Comparison of ENCODE assay signal across 11 mouse cellular contexts in the genomic region with DNA sequence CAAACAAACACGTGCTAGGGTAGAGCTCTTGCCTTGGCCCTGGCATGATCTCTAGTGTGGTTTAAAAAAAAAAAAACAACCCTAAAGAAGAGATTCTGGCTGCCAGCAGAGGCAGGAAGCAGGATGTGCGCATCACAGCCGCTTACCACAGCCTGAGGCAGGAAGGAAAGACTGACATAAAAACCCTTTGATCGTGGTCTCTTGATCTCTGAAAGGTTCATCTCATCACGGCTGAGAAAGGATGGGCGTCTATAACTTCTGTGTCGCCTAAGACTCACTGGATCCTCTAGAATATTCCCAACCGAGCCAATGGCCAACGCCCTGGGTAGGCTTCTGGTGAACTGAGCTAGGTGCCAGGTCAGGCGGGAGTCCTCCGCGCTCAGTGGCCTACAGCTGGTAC. TPM values are rescaled to one million over a fixed set of nuclear protein-coding genes. Genes with fewer than 3 reads are reported as not detected.
DNase-seq lines count a peak whose midpoint lies in the region; ATAC-seq and TF ChIP-seq lines count a peak whose summit lies in the region.
"Had no signal": no experiment of that assay in that cellular context is flagged by ENCODE, and none has a peak within 500 bp of the region (broad histone marks: within the 10 kb centered on the region; RNA-seq: fewer than 3 reads in every experiment).

No protein-coding gene starts in this region.

- no peak overlapping the region for H3K9ac ChIP-seq in heart, embryonic 12.5 days
- H3K9ac ChIP-seq in lung, postnatal 0 days (replicated peaks; ENCODE audit: low read depth) = no peak overlapping the region
- no peak overlapping the region for H3K9ac ChIP-seq in midbrain, embryonic 14.5 days (replicated peaks; ENCODE audit: low read length)
- H3K9ac ChIP-seq in forebrain, embryonic 14.5 days (ENCODE audit: low read length) = no peak overlapping the region
- H3K9ac ChIP-seq: hindbrain, embryonic 14.5 days; midbrain, embryonic 15.5 days had no signal

- no peaks in the 10 kb centered on the region for H3K9me3 ChIP-seq in heart, embryonic 12.5 days (replicated peaks)
- H3K9me3 ChIP-seq in lung, postnatal 0 days (ENCODE audit: low read length) = no peaks in the 10 kb centered on the region
- H3K9me3 ChIP-seq in midbrain, embryonic 14.5 days (ENCODE audit: control insufficient read depth, low read length) = no peaks in the 10 kb centered on the region
- no peaks in the 10 kb centered on the region for H3K9me3 ChIP-seq in forebrain, embryonic 14.5 days (replicated peaks; ENCODE audit: control insufficient read depth, low read length)
- H3K9me3 ChIP-seq: midbrain, embryonic 15.5 days had no signal

- no peak for TF ChIP-seq CTCF in lung, postnatal 0 days (IDR thresholded peaks at IDR 0.05)

- 72% methylated on average over 12 of the region's 12 CpGs for WGBS in heart, embryonic 12.5 days
- whole genome bisulfite sequencing in lung, postnatal 0 days = 63% methylated on average over 12 of the region's 12 CpGs
- 87% methylated on average over 12 of the region's 12 CpGs for WGBS in midbrain, embryonic 14.5 days
- 90% methylated on average over 12 of the region's 12 CpGs for WGBS in forebrain, embryonic 14.5 days

- H3K4me3 ChIP-seq in heart, embryonic 12.5 days = no peak overlapping the region
- H3K4me3 ChIP-seq in lung, postnatal 0 days (ENCODE audit: low read depth, low read length) = no peak overlapping the region
- H3K4me3 ChIP-seq in midbrain, embryonic 14.5 days (replicated peaks; ENCODE audit: low read depth, low read length) = no peak overlapping the region
- no peak overlapping the region for H3K4me3 ChIP-seq in forebrain, embryonic 14.5 days (ENCODE audit: low read depth, low read length)
- H3K4me3 ChIP-seq: midbrain, embryonic 15.5 days had no signal

- ATAC-seq in heart, embryonic 12.5 days (ENCODE audit: insufficient number of reproducible peaks, low FRiP score) = no peak
- ATAC-seq in lung, postnatal 0 days = peak; percentile 67
- no peak for ATAC-seq in midbrain, embryonic 14.5 days (ENCODE audit: low FRiP score, low TSS enrichment)
- ATAC-seq in forebrain, embryonic 14.5 days = no peak
- ATAC-seq: midbrain, embryonic 15.5 days had no signal

- no peak overlapping the region for H3K4me2 ChIP-seq in heart, embryonic 12.5 days
- H3K4me2 ChIP-seq in lung, postnatal 0 days (replicated peaks; ENCODE audit: low read depth, low read length) = no peak overlapping the region
- no peak overlapping the region for H3K4me2 ChIP-seq in midbrain, embryonic 14.5 days (ENCODE audit: low read length)
- no peak overlapping the region for H3K4me2 ChIP-seq in forebrain, embryonic 14.5 days (ENCODE audit: low read length)
- H3K4me2 ChIP-seq: hindbrain, embryonic 14.5 days; midbrain, embryonic 15.5 days had no signal

- H3K36me3 ChIP-seq in heart, embryonic 12.5 days = no peaks in the 10 kb centered on the region
- H3K36me3 ChIP-seq in lung, postnatal 0 days (ENCODE audit: insufficient read depth, low read length) = no peaks in the 10 kb centered on the region
- no peaks in the 10 kb centered on the region for H3K36me3 ChIP-seq in midbrain, embryonic 14.5 days (ENCODE audit: control insufficient read depth, insufficient read depth, low read length)
- no peaks in the 10 kb centered on the region for H3K36me3 ChIP-seq in forebrain, embryonic 14.5 days (ENCODE audit: control insufficient read depth, insufficient read depth, low read length)
- H3K36me3 ChIP-seq: midbrain, embryonic 15.5 days had no signal

- DNase-seq in heart, adult 11 months = peak; percentile 86
- peak; percentile 71 to 76 for DNase-seq in CD8-positive naive resting alpha-beta T cell, adult 2 months (ENCODE audit: low read depth in 2 of 2, low spot score in 2 of 2)
- peak; percentile 65 for DNase-seq in lung, postnatal 0 days (ENCODE audit: low spot score)
- DNase-seq in spleen, postnatal 14 days (ENCODE audit: low spot score in 2 of 2) = peak; percentile 18 to 19
- no peak for DNase-seq in cerebellum, postnatal 25 days
- no peak for DNase-seq in midbrain, embryonic 14.5 days
- no peak for DNase-seq in forebrain, embryonic 14.5 days (ENCODE audit: low spot score)
- DNase-seq: cerebellum, postnatal 36 days had no signal

- TF ChIP-seq EP300 in lung, postnatal 0 days (IDR thresholded peaks at IDR 0.05) = no peak

- H3K27me3 ChIP-seq in heart, embryonic 12.5 days (replicated peaks) = no peaks in the 10 kb centered on the region
- no peaks in the 10 kb centered on the region for H3K27me3 ChIP-seq in lung, postnatal 0 days (replicated peaks; ENCODE audit: insufficient read depth, low read length)
- H3K27me3 ChIP-seq in midbrain, embryonic 14.5 days (ENCODE audit: control insufficient read depth, insufficient read depth, low read length) = no peaks in the 10 kb centered on the region
- no peaks in the 10 kb centered on the region for H3K27me3 ChIP-seq in forebrain, embryonic 14.5 days (replicated peaks; ENCODE audit: control insufficient read depth, insufficient read depth, low read length)
- H3K27me3 ChIP-seq: midbrain, embryonic 15.5 days had no signal

- H3K27ac ChIP-seq in heart, embryonic 12.5 days (ENCODE audit: poor library complexity, severe bottlenecking) = no peak overlapping the region
- H3K27ac ChIP-seq in lung, postnatal 0 days (ENCODE audit: low read length) = no peak overlapping the region
- no peak overlapping the region for H3K27ac ChIP-seq in midbrain, embryonic 14.5 days (replicated peaks; ENCODE audit: low read depth, low read length)
- no peak overlapping the region for H3K27ac ChIP-seq in forebrain, embryonic 14.5 days (ENCODE audit: low read depth, low read length)
- H3K27ac ChIP-seq: hindbrain, embryonic 14.5 days; midbrain, embryonic 15.5 days had no signal

- H3K4me1 ChIP-seq in heart, embryonic 12.5 days (replicated peaks) = peaks cover 19% of the 10 kb centered on the region
- no peaks in the 10 kb centered on the region for H3K4me1 ChIP-seq in lung, postnatal 0 days (ENCODE audit: insufficient read depth, low read depth, low read length)
- no peaks in the 10 kb centered on the region for H3K4me1 ChIP-seq in midbrain, embryonic 14.5 days (ENCODE audit: control insufficient read depth, insufficient read depth, low read length)
- no peaks in the 10 kb centered on the region; the same call in 1 of the 2 replicates for H3K4me1 ChIP-seq in forebrain, embryonic 14.5 days (ENCODE audit: control insufficient read depth, insufficient read depth, low read length)
- H3K4me1 ChIP-seq: midbrain, embryonic 15.5 days had no signal

RNA-seq across cellular contexts. Expression of a gene that starts 25.1 kb away (rescaled TPM):
- polyA plus RNA-seq in heart, embryonic 12.5 days (2016; fragmentation: Nextera tagmentation; extraction: Ambion mirVana) = 9.0 and 10.0 TPM in 2 replicates
- 63.3 and 67.5 TPM in 2 replicates for polyA plus RNA-seq in lung, postnatal 0 days (2015; fragmentation: Nextera tagmentation; extraction: Ambion mirVana)
- 7.9 and 9.8 TPM in 2 replicates for polyA plus RNA-seq in midbrain, embryonic 14.5 days (2014; fragmentation: Nextera tagmentation; extraction: Ambion mirVana)
- 13.0 and 15.1 TPM in 2 replicates for polyA plus RNA-seq in forebrain, embryonic 14.5 days (2014; fragmentation: Nextera tagmentation; extraction: Ambion mirVana)

Comparison
In these comparisons a context has a peak if more than half of its experiments do, and no peak if none do; other contexts are left out.
1. DNase-seq: peak in heart, adult 11 months (single experiment), CD8-positive naive resting alpha-beta T cell, adult 2 months (2 of 2), lung, postnatal 0 days (single experiment) and spleen, postnatal 14 days (2 of 2); none in cerebellum, postnatal 25 days (0 of 2), midbrain, embryonic 14.5 days (single experiment) and forebrain, embryonic 14.5 days (single experiment).